Mouse (Mus musculus): ENCODE results near the gene Rhobtb1. TPM values are rescaled to one million over a fixed set of nuclear protein-coding genes. Genes with fewer than 3 reads are reported as not detected.

Gene Rhobtb1
- total and polyA plus RNA-seq, 2 experiments from 2014 or later = 29.9 to 38.4 TPM

DNA sequence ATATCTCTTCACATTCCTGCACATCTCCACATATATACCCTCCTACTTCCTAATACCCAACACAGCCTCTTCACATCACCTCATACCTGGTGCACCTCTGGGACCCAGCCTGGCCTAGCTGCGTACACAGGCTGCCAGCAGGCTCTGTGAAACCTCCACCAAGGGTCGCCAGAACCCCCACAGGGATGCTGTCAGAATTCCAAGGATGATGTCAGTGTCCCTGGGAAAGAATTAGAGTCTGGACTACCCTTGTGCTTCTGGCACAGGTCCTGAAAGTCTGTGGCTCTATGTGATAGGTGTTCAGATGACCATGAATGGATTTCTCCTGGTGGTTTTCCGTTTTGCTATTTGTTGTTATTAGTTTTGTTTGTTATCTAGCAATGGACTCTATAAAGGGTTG, 22.7 kb upstream of the Rhobtb1 start:
- TF ChIP-seq EP300 (IDR thresholded peaks at IDR 0.05; ENCODE audit: low read depth) (no peak), CTCF (IDR thresholded peaks at IDR 0.05; ENCODE audit: low read depth) (no peak)
- no peak for ATAC-seq (ENCODE audit: insufficient read depth, low read depth)
- Histone ChIP-seq H3K9me3 (replicated peaks; ENCODE audit: control insufficient read depth, low read length) (no peaks in the 10 kb centered on the region), H3K4me3 (ENCODE audit: low read depth, low read length) (no peak overlapping the region), H3K27ac (ENCODE audit: low read depth) (no peak overlapping the region), H3K9ac (replicated peaks; ENCODE audit: low read depth, low read length) (no peak overlapping the region), H3K4me1 (ENCODE audit: control insufficient read depth, insufficient read depth) (no peaks in the 10 kb centered on the region), H3K36me3 (replicated peaks; ENCODE audit: control insufficient read depth, insufficient read depth, low read length) (no peaks in the 10 kb centered on the region), H3K27me3 (ENCODE audit: control insufficient read depth, insufficient read depth, low read length) (no peaks in the 10 kb centered on the region), H3K4me2 (ENCODE audit: low read depth, low read length) (no peak overlapping the region)
- no peak for DNase-seq (ENCODE audit: low spot score)
- 51% methylated on average over 3 of the region's 3 CpGs for WGBS

DNA sequence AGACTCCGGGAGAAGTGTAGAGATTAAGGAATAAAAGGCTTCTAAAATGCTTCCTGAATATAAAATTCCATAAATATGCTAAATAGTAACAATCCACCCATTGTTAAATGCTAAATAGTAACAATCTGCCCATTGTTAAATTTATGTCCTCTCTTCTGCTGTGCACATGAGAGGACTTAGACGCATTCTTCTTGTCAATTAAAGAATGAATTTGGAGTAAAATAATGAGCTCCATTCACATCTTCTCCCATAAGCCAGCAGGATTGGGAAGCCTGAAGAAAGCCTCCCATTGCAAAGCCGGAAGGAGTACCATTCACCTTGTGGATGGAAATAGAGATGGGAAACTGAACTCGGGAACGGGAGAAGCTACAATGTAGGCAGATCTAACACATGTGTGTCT, 20.6 kb upstream of the Rhobtb1 start:
- TF ChIP-seq EP300 (IDR thresholded peaks at IDR 0.05; ENCODE audit: low read depth) (no peak), CTCF (IDR thresholded peaks at IDR 0.05; ENCODE audit: low read depth) (no peak)
- ATAC-seq (ENCODE audit: insufficient read depth, low read depth) (no peak), DNase-seq (ENCODE audit: low spot score) (no peak)
- Histone ChIP-seq H3K27me3 (ENCODE audit: control insufficient read depth, insufficient read depth, low read length) (no peaks in the 10 kb centered on the region), H3K4me1 (ENCODE audit: control insufficient read depth, insufficient read depth) (no peaks in the 10 kb centered on the region), H3K9me3 (replicated peaks; ENCODE audit: control insufficient read depth, low read length) (no peaks in the 10 kb centered on the region), H3K27ac (ENCODE audit: low read depth) (no peak overlapping the region), H3K36me3 (replicated peaks; ENCODE audit: control insufficient read depth, insufficient read depth, low read length) (no peaks in the 10 kb centered on the region), H3K9ac (replicated peaks; ENCODE audit: low read depth, low read length) (no peak overlapping the region), H3K4me2 (ENCODE audit: low read depth, low read length) (no peak overlapping the region), H3K4me3 (ENCODE audit: low read depth, low read length) (no peak overlapping the region)
- 83% methylated on average over 5 of the region's 5 CpGs for WGBS

DNA sequence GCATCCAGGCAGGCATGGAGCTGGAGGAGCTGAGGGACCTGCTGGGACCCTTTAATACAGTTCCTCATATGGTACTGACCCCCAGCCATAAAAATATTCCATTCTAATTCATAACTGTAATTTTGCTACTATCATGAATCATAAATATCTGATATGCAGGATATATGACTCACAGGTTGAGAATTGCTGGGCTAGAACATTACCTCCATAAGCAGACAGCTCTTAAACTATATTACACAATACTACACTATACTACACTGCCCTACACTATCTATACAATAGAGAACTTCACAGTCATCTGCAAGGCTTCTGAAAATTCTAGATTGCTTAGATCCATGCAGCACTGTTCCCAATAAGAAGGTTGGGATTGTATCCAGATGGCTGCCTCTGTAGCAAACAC, 16.9 kb upstream of the Rhobtb1 start:
- DNase-seq (ENCODE audit: low spot score) (no peak), ATAC-seq (ENCODE audit: insufficient read depth, low read depth) (no peak)
- Histone ChIP-seq H3K27me3 (ENCODE audit: control insufficient read depth, insufficient read depth, low read length) (no peaks in the 10 kb centered on the region), H3K9ac (replicated peaks; ENCODE audit: low read depth, low read length) (no peak overlapping the region), H3K4me1 (ENCODE audit: control insufficient read depth, insufficient read depth) (no peaks in the 10 kb centered on the region), H3K9me3 (replicated peaks; ENCODE audit: control insufficient read depth, low read length) (no peaks in the 10 kb centered on the region), H3K4me3 (ENCODE audit: low read depth, low read length) (no peak overlapping the region), H3K4me2 (ENCODE audit: low read depth, low read length) (no peak overlapping the region), H3K36me3 (replicated peaks; ENCODE audit: control insufficient read depth, insufficient read depth, low read length) (no peaks in the 10 kb centered on the region), H3K27ac (ENCODE audit: low read depth) (no peak overlapping the region)
- TF ChIP-seq CTCF (IDR thresholded peaks at IDR 0.05; ENCODE audit: low read depth) = no peak
- TF ChIP-seq EP300 (IDR thresholded peaks at IDR 0.05; ENCODE audit: low read depth) = no peak

DNA sequence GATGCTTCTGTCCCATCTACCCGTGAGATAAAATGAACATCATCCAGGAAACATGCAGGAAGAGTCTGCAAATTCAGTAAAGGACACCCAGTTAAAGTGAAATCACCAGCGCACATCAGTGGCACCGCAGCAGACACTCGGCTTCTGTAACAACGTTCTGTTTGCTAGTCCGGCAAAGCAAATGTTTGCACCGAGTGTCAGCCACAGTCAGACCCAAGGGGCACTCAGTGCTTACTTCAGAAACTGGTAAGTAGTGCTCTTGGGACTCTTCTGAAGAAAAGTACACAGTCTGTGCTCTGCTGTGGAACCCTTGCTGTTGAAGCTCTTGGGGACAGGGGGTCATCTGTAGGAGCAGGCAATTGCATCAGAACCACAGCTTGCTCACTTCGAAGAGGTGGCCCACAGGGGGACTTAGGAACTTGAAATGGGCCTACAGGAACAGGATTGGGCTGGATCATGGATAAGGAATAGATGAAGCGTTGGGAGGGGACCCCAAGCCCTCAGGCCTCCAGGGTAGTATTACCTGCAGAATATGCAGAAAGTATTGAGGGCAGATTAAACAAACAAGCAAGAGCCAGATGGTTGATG, 14.9 kb upstream of the Rhobtb1 start:
- no peak for ATAC-seq (ENCODE audit: insufficient read depth, low read depth)
- no peak overlapping the region; the same call in 1 of the 2 replicates for H3K4me2 ChIP-seq (ENCODE audit: low read depth, low read length)
- WGBS = 56% methylated on average over 9 of the region's 9 CpGs

DNA sequence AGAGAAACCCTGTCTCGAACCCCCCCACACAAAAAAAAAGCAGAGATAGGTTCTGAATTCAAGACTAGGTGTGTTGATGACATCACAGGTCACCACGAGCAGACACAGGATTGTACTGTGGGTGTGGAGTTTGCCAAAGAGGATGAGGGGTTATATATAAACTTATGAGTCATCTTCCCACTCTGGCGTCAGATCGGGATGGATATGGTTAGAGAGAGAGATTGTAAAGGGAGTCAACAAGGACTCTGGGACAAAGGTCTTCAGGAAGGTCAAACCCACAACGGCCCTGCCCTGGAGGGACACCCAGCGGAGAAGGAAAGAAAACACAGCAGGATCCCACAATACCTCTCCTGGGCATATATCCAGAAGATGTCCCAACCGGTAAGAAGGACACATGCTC, 2.0 kb upstream of the Rhobtb1 start:
- Histone ChIP-seq H3K9me3 (replicated peaks; ENCODE audit: control insufficient read depth, low read length) (no peaks in the 10 kb centered on the region), H3K27me3 (ENCODE audit: control insufficient read depth, insufficient read depth, low read length) (no peaks in the 10 kb centered on the region), H3K4me1 (ENCODE audit: control insufficient read depth, insufficient read depth) (no peaks in the 10 kb centered on the region), H3K27ac (ENCODE audit: low read depth) (no peak overlapping the region), H3K36me3 (replicated peaks; ENCODE audit: control insufficient read depth, insufficient read depth, low read length) (no peaks in the 10 kb centered on the region), H3K4me2 (ENCODE audit: low read depth, low read length) (no peak overlapping the region), H3K4me3 (ENCODE audit: low read depth, low read length) (no peak overlapping the region), H3K9ac (replicated peaks; ENCODE audit: low read depth, low read length) (no peak overlapping the region)
- DNase-seq (ENCODE audit: low spot score) (no peak), ATAC-seq (ENCODE audit: insufficient read depth, low read depth) (no peak)
- TF ChIP-seq CTCF (IDR thresholded peaks at IDR 0.05; ENCODE audit: low read depth) = no peak
- TF ChIP-seq EP300 (IDR thresholded peaks at IDR 0.05; ENCODE audit: low read depth) = no peak
- 56% methylated on average over 7 of the region's 7 CpGs for WGBS

More for the DNA sequence above, 14.9 kb upstream of the Rhobtb1 start:
- DNase-seq (ENCODE audit: low spot score) = no peak
- TF ChIP-seq EP300 (IDR thresholded peaks at IDR 0.05; ENCODE audit: low read depth) (no peak), CTCF (IDR thresholded peaks at IDR 0.05; ENCODE audit: low read depth) (no peak)
- no peak overlapping the region for H3K27ac ChIP-seq (ENCODE audit: low read depth)
- no peak overlapping the region for H3K9ac ChIP-seq (replicated peaks; ENCODE audit: low read depth, low read length)
- H3K36me3 ChIP-seq (replicated peaks; ENCODE audit: control insufficient read depth, insufficient read depth, low read length) = no peaks in the 10 kb centered on the region
- no peaks in the 10 kb centered on the region for H3K27me3 ChIP-seq (ENCODE audit: control insufficient read depth, insufficient read depth, low read length)
- H3K9me3 ChIP-seq (replicated peaks; ENCODE audit: control insufficient read depth, low read length) = no peaks in the 10 kb centered on the region
- no peaks in the 10 kb centered on the region for H3K4me1 ChIP-seq (ENCODE audit: control insufficient read depth, insufficient read depth)
- H3K4me3 ChIP-seq (ENCODE audit: low read depth, low read length) = no peak overlapping the region

DNA sequence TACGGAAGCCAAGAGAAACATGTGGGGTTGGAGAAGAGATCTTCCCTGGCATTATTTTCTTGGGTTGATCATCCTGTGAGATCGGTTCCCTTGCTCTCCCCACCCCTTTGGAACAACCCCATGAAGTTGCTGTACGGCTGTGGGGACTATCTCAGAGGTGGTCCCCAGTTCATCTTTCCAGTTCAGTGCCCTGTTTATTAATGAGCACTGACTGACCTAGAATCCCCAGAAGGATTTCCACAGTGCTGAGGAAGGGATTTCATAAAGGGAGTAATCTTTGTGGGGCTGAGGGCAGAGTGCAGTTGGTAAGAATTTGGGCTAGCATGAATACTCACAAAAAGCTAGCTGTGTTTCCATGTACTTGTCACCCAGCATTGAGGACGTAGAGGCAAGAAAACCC, 1.7 kb downstream of the Rhobtb1 start:
- Histone ChIP-seq H3K36me3 (replicated peaks; ENCODE audit: control insufficient read depth, insufficient read depth, low read length) (no peaks in the 10 kb centered on the region), H3K27me3 (ENCODE audit: control insufficient read depth, insufficient read depth, low read length) (no peaks in the 10 kb centered on the region), H3K4me1 (ENCODE audit: control insufficient read depth, insufficient read depth) (no peaks in the 10 kb centered on the region), H3K9ac (replicated peaks; ENCODE audit: low read depth, low read length) (no peak overlapping the region), H3K27ac (ENCODE audit: low read depth) (no peak overlapping the region), H3K4me2 (ENCODE audit: low read depth, low read length) (no peak overlapping the region), H3K9me3 (replicated peaks; ENCODE audit: control insufficient read depth, low read length) (no peaks in the 10 kb centered on the region), H3K4me3 (ENCODE audit: low read depth, low read length) (no peak overlapping the region)
- DNase-seq (ENCODE audit: low spot score) = no peak
- no peak for TF ChIP-seq EP300 (IDR thresholded peaks at IDR 0.05; ENCODE audit: low read depth)
- no peak for TF ChIP-seq CTCF (IDR thresholded peaks at IDR 0.05; ENCODE audit: low read depth)
- WGBS = 74% methylated on average over 4 of the region's 4 CpGs
- ATAC-seq (ENCODE audit: insufficient read depth, low read depth) = no peak
